Mouse (Mus musculus): Measurements from ENCODE around the gene Med12l.

Gene Med12l

DNA sequence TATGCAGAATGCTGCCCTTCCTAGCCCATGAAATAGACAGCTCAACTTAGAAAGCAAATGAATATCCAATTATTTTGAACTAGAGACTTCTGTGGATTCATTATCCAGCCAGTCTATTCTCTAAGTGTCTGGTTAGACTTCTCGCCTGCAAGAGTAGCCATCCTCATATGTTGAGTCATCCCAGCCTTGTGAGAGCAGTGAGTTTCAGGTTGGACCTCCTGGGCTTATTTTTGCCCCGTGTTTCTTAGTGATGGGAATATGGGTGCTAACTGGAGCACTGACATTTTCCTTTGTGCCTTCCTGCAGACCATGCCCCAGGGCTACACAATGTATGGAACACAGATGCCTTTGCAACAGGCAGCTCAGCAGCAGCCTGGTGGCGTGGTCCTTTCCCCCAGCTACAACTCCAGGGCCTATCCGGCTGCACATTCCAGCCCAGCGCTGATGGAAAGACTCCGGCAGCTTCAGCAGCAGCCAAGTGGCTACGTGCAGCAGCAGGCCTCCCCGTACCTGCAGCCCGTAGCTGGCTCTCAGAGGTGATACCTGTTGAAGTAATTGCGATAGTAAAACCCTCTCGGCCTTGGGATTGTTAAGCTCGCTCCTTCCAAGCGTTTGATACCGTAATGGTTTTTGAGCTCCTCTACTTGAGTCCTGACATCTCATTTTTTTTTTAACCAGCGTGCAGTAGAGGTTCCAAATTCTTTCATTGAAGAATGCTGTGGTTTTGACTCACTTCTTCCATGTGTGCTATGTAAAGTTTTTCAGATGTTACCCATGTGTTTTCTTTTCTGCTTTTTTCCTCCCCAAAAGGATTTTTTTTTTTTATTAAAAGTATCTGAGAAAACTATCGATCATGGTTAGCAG lies 290.3 kb downstream of the Med12l start:
- intact Hi-C loops (cut with DNase I) = no loop called here

DNA sequence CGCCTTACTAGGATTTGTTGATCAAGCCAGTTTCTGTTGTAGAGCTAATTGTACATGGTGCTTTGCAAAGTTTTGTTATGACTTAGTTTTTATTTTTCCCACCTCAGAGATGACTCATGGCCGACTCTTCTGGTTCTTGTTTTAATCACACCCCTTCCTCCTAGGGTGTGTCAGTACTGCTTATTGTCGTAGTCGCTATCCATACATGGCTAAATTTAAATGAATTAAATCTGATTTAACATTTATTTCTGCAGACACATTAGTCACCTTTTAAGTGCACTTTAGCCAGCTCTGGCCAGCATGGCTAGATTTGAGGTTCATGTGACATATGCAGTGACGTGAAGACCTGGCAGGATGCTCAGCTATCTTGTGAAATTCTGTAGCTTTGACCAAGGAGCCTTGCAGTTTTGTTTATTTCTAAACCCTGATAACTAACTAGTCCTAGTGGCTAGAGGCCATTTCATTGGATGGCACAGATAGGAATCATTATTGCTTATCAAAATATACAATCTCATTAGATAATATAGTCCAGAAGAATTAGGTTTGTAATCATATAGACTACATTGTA lies 291.0 kb downstream of the Med12l start:
- intact Hi-C loops (cut with DNase I) = no loop called here

DNA sequence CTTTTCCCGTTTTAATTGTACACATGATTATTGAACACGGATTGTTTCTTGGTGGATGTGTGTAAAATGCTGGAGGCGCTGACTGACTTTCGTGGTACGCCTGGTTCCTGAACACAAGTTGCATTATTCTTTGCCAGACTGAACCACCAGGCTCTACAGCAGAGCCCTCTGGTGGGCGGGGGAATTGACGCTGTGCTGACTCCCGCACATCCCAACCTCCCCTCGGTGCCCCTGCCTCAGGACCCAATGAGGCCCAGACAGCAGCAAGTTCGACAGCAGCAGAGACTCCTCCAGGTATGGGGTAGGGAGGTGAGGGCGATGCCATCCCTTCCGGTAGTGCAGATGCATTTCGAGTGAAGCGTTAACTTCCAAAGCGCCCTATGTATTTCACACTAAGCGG lies 292.0 kb downstream of the Med12l start:
- intact Hi-C loops (cut with DNase I) = no loop called here

DNA sequence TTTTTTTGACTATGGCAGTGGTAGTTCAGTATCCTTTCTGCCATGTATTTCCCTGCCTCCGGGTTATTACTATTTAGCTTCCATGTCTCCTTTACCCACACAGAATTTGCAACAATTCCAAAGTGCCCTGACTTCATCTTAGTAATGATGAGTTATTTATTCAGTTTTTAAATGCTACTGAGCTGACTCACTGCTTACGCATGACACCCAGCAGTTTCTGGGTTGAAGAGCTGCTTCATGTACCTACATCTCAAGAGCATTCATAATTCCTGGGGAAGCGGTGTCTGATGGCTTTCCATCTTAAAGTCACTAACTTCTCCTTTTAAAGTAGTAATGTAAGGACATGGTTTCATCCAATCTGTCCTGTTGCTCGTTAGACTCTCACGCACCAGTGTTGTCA lies 299.3 kb downstream of the Med12l start:
- intact Hi-C loops (cut with DNase I) = no loop called here

DNA sequence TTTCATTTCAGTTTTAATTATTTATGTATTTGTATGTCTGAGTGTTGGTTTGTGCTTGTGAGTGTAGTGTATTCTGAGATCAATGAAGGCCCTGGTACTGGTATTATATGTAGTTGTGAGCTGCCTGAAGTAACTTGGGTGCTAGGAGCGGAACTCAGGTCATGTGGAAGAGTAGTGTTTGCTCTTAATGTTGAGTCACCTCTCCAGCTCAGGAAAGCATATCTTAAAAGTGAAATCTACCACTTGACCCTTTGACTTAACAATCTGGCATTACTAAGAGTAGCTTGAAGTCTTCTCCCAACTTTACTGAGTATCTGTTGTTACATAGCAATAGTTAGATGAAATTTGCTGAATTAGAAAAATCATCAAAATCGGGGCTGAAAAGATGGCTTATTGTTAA lies 299.9 kb downstream of the Med12l start:
- intact Hi-C loops (cut with DNase I) = no loop called here

DNA sequence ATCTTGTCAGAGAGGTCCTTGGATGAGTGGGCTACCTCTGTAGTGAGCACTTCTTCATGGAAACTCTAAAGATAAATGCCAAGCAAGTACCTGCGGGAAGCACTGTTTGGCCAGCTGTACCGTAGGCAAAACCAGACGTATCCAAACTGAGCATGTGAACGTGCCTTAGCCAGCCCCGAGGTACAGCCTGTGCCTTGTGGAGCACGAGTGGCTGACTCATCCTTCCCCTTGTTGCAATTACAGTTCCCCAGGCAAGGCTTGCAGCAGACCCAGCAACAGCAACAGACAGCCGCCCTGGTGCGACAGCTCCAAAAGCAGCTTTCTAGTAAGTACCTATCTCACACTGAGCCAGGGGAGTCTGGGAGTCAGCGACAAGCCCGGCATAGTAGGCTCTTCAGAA lies 307.0 kb downstream of the Med12l start:
- intact Hi-C loops (cut with DNase I) = no loop called here

DNA sequence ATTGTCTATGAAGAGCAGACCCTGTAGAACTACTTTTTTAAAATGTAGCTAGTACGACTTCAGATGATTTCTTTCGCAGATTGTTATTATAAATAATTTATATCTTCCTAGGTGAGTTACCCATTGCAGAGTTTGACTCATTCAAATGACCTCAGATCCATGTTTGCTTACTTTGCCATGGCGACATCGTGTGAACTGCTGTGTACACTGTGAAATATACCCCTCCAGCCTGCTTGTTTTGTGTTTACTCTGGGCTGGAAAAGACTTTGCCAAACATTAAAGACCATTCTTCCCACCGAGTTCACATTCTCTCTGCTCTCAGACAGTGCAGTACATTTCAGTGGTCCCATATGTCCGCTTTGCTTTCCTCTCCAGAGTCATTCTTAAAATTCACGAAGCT lies 310.5 kb downstream of the Med12l start:
- intact Hi-C loops (cut with DNase I) = no loop called here

DNA sequence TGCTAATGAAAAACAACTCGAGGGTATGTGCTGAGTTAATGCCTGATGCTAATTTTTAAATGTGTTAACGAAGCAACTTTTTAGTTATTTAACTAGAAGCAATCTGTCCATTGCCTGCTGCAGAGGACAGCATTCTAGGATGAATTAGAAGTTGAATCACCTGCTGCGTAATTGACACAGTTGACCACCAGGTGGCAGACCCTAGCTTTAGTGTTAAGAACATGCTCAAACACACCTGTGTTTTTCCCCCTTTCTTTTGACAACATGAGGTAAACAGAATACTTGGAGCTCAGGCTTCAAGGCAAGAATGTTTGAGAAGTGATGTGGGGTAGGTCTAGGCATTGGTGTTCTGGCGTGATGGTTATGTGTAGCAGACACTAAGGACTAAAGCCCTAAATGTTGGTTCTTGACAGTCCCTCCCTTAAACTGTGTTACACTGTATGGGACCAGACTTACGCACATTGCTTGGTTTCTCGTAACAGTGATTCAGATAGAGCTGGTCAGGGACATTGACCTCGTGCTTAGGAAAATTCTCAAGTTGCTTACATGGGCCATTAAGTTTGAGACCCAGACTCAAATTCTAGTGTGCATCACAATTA lies 315.8 kb downstream of the Med12l start:
- intact Hi-C loops (cut with DNase I) = no loop called here

DNA sequence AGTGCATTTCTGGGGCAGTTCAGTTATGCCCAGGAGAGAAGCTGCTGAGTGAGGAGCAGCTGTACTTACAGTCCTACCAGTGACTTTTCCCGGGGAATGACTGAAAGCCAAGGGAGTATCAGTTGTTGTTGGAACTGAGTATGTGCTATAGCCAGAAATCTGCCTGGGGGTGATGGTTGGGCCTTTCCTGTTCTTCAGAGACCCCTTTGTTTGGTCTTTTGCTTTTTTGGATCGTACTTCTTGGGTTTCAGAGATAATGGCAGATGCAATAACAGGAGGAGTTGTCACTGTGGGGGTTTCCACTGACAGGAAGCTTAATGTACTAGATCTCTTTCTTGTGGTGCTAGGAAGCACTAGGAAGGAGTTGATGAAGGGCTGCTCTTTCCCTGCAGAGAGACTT lies 322.9 kb downstream of the Med12l start:
- intact Hi-C loops (cut with DNase I) = no loop called here

DNA sequence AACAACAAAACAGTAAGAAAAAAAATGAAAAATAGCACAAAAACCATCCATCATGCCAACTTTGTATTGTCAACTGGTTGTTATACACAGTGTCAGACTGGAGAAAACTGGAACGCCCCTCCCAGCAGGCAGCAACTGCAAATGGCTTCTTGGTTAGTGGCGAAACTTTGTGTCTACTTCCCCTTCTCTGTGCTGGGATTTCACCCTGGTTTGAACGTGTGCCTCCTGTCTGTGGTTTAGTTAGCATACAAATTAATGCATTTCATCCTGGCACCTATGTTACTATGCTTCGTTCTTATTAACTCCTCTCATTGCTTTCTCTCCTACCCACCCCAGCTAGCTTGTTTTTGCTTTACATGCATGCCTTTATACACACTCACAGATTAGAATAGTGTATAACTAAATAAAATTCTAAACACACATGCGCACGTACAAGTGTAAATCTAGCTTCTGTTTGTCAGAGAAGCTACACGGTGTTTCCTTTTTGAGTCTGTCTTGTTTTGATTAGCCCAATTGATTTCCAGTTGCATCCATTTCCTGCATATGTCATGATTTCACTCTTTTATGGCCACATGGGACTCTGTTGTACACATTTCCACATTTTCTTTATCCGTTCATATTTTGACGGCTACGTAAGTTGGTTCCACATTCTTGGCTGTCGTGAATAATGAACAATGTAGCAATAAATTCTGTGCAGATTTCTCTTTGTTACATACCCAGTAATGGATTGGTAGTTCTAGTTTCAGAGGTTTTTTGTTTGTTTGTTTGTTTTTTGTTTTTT lies 336.2 kb downstream of the Med12l start:
- intact Hi-C loops (cut with DNase I) = no loop called here

DNA sequence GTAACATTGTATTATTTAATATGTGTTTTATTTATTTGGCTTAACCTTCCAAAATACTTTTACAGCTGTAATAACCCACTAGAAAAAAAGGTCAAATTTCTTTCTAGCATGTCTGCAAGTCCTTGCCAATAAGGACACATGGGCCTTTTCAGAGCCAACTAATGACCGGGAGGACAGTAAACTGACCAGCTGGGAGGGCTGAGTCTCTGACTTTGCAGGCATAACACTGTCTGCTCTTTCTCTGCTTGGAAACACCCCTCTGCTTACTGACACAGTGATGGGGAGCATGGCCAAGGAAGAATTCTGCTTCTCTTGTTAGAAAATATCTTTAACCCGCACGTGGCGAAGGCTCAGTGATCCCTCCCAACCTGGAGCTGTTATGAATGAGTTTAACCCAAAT lies 337.4 kb downstream of the Med12l start:
- intact Hi-C loops (cut with DNase I) = no loop called here

DNA sequence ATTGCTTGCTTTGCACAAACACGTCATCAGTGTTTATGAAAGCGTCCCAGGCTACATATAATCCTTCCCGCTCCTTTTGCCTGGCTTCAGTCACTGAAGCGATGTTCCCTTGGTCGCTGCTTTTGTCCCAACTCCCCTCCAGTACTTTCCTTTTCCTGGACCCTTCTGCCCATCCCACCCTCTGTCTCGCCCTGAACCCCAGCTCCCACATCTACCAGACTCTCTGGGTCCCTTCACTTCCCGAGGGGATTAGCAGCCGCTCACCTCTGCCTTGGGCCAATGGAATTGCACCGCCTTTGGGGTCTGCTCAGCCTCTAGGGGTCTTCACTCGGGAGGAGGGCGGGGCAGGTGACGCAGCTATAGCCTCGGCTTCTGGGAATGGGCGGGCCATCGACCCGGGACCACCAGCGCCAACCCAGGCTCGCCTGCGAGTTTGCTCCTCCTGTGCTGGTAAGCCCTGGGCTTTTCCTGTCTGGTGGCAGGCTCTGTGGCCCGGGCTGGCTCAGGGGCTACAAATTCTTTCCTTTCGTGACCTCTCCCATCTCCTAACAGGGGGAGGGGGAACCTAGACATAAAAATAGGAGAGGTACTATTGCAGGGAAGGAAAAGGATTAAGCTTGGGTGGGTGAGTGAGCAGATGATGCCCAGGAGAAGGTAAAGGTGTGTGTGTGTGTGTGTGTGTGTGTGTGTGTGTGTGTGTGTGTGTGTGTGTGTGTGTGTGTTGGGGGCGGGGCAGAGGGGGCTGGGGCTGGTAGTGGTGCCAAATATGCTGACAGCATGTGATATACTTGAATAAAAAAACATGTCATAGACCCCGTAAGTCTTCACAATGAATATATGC lies 338.7 kb downstream of the Med12l start, which contains the start of gene Igsf10:
Igsf10 (minus strand) TSS at position 330 of the 841 bp plus-strand sequence.
- intact Hi-C loops (cut with DNase I) = no loop called here

DNA sequence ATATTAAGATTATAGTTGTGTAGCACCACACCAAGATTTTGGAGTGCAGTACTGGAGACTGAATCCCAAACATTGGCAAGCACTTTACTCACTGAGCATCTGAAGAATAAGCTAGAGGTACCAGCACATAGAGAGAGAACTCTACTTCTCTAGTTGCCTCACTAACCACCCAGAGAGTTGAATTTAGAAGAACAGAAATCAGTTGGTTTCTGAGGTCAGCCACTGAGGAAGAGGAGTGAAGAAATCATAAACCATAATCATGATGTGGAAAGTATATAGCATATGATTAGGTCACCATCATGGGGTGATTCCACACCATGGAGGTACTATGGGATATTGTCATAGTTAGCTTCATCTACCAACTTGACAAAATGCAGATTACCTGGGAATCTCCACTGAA lies 346.1 kb downstream of the Med12l start:
- intact Hi-C loops (cut with DNase I) = no loop called here

DNA sequence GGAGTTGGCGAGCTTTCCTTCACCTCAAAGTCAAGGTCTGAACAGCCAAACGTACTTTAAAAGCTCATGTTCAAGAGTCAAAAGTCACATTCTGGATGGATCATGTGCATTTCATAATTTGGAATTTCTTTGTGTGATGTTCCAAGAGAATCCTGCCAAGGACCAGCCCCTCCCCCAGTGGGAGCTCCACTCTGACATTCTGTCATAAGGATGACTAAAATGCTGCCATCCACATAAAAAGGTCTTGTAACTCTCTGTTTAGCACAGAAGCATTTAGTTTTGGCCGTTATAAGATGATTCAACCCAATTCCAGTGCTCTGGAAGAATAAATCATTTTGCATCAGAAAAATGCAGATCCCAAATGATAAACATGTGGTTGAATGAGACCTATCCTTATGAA lies 348.5 kb downstream of the Med12l start:
- intact Hi-C loops (cut with DNase I) = no loop called here

DNA sequence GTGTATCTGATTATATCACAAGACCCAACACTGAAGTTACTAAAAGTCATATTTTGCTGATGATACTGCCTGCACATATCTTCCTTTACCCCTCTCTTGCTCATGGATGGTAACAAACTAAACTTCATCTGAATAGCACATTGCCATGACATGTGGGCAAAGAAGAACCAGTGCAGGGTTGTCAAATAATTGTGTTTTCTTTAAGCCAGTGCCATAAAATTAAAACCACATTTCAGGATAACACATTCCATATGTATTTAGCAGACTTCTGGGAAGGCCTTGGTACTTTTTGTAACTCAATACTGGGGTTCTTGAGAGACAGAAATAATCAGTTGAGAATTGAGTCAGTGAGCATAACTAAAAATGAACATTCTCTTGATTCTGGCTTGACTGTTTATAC lies 354.5 kb downstream of the Med12l start:
- intact Hi-C loops (cut with DNase I) = no loop called here

DNA sequence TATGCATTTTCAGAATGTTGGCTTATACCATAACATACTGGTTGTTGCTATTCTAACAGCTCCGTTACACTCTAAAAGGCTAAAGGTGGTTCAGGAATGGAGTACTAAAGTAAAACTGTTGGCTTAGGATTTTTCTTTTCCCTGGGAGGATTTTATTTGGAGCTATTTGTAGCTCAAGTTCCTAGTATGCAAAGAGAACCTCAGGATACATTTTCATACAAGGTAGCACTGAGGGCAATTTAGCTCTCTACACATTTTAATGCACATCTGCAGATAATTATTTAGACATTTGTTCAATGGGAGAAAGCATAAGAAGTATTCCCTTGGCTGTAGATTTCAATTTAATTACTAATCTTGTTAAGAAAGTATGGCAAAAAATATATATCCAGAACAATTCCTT lies 356.3 kb downstream of the Med12l start:
- intact Hi-C loops (cut with DNase I) = no loop called here

Measured in adrenal gland (tissue).